ENCODE assay signal across 8 mouse cellular contexts in genomic region chr2:77341575-77342332, GRCm38 (mm10).
A peak's percentile ranks its signal among the peaks of the same experiment; 100 is the strongest.
DNase-seq lines count a peak whose midpoint lies in the region; ATAC-seq lines count a peak whose summit lies in the region.

No protein-coding gene starts in this region.

- WGBS in hindbrain, embryonic 14.5 days = 47% methylated on average over 12 of the region's 12 CpGs

- ATAC-seq in hindbrain, embryonic 14.5 days (ENCODE audit: low FRiP score) = 0 out of 2 replicates have a peak, but pooled peaks have one; percentile 48

- no peak overlapping the region for H3K4me2 ChIP-seq in hindbrain, embryonic 14.5 days (replicated peaks)

- peaks cover 4% of the 10 kb centered on the region; the same call in 1 of the 2 replicates for H3K9me3 ChIP-seq in hindbrain, embryonic 14.5 days (ENCODE audit: control insufficient read depth, low read length)
- peaks cover 16% of the 10 kb centered on the region for H3K9me3 ChIP-seq in megakaryocyte, embryonic 14.5 days

- no peaks in the 10 kb centered on the region for H3K4me1 ChIP-seq in hindbrain, embryonic 14.5 days (replicated peaks; ENCODE audit: control insufficient read depth, insufficient read depth, low read length)
- peaks cover 6% of the 10 kb centered on the region for H3K4me1 ChIP-seq in megakaryocyte, embryonic 14.5 days

- DNase-seq in T-cell, adult 2 months (ENCODE audit: low spot score) = peak; percentile 74
- peak; percentile 89 for DNase-seq in cerebellum, adult 9-11 months
- peak; percentile 98 to 99 for DNase-seq in frontal cortex, postnatal 25 days (ENCODE audit: low spot score in 2 of 2)
- peak; percentile 81 for DNase-seq in hindbrain, embryonic 14.5 days (ENCODE audit: low spot score)
- DNase-seq in layer of hippocampus, postnatal 25 days (ENCODE audit: extremely low spot score in 1 of 2, low spot score in 1 of 2) = peak; percentile 93 to 99
- peak; percentile 92 for DNase-seq in right cerebral cortex, postnatal 36 days (ENCODE audit: low spot score in 2 of 2)
- DNase-seq in urinary bladder, postnatal 36 days (ENCODE audit: low spot score in 2 of 2) = peak; percentile 94 to 95

- H3K27ac ChIP-seq in hindbrain, embryonic 14.5 days = no peak overlapping the region

- no peak overlapping the region for H3K9ac ChIP-seq in hindbrain, embryonic 14.5 days

- H3K4me3 ChIP-seq in hindbrain, embryonic 14.5 days (replicated peaks; ENCODE audit: low read length) = no peak overlapping the region
- peak overlapping the region; percentile 68 for H3K4me3 ChIP-seq in megakaryocyte, embryonic 14.5 days (replicated peaks)

- H3K27me3 ChIP-seq in hindbrain, embryonic 14.5 days (ENCODE audit: control insufficient read depth, insufficient read depth, low read length) = no peaks in the 10 kb centered on the region
- H3K27me3 ChIP-seq in megakaryocyte, embryonic 14.5 days (replicated peaks) = no peaks in the 10 kb centered on the region

- no peaks in the 10 kb centered on the region for H3K36me3 ChIP-seq in hindbrain, embryonic 14.5 days (replicated peaks; ENCODE audit: control insufficient read depth, insufficient read depth)
- H3K36me3 ChIP-seq in megakaryocyte, embryonic 14.5 days (replicated peaks; ENCODE audit: low read length) = no peaks in the 10 kb centered on the region
